Mouse (Mus musculus): ENCODE data around the gene Crip2. TPM values are rescaled to one million over a fixed set of nuclear protein-coding genes. Genes with fewer than 3 reads are reported as not detected.

Gene Crip2
- total RNA-seq, 2 experiments from 2014 or later = 90.3 to 99.5 TPM

- H3K27ac ChIP-seq = no peak overlapping the region
- no peak for DNase-seq (ENCODE audit: low spot score in 2 of 2)
- no peak overlapping the region for H3K4me3 ChIP-seq
- TF ChIP-seq CTCF (conservative IDR thresholded peaks at IDR 0.05) = no peak
These were observed 13.0 kb downstream of the Crip2 start for GRCm38 (mm10) chr12:113152991-113153525.

GRCm38 (mm10) chr12:113153971-113154370 lies 13.9 kb downstream of the Crip2 start:
- TF ChIP-seq CTCF (conservative IDR thresholded peaks at IDR 0.05) = no peak
- no peak overlapping the region for H3K27ac ChIP-seq

GRCm38 (mm10) chr12:113154747-113155075 lies 14.7 kb downstream of the Crip2 start:
- no peak for TF ChIP-seq CTCF (conservative IDR thresholded peaks at IDR 0.05)
- Histone ChIP-seq H3K27ac (no peak overlapping the region), H3K4me3 (peak overlapping the region; percentile 51; the same call in 1 of the 2 replicates)
- no peak for DNase-seq (ENCODE audit: low spot score in 2 of 2)

More at GRCm38 (mm10) chr12:113153971-113154370, 13.9 kb downstream of the Crip2 start:
- no peak overlapping the region for H3K4me3 ChIP-seq
- DNase-seq (ENCODE audit: low spot score in 2 of 2) = no peak

- Histone ChIP-seq H3K4me3 (peak overlapping the region; percentile 51), H3K27ac (peak overlapping the region; percentile 83)
- no peak for DNase-seq (ENCODE audit: low spot score in 2 of 2)
- TF ChIP-seq CTCF (conservative IDR thresholded peaks at IDR 0.05) = no peak
These were observed 15.2 kb downstream of the Crip2 start for GRCm38 (mm10) chr12:113155076-113155771.

GRCm38 (mm10) chr12:113155887-113156539 lies 16.0 kb downstream of the Crip2 start, which contains the start of gene Tedc1:
TSS of gene Tedc1 (plus strand) at chr12:113156421.
- peak; percentile 99 to 100 for DNase-seq (ENCODE audit: low spot score in 2 of 2)

GRCm38 (mm10) chr12:113156540-113156929 lies 16.5 kb downstream of the Crip2 start:
- Histone ChIP-seq H3K4me3 (peak overlapping the region; percentile 61), H3K27ac (no peak overlapping the region)
- no peak for DNase-seq (ENCODE audit: low spot score in 2 of 2)
- TF ChIP-seq CTCF (conservative IDR thresholded peaks at IDR 0.05) = no peak

More at GRCm38 (mm10) chr12:113155887-113156539, 16.0 kb downstream of the Crip2 start, which contains the start of gene Tedc1:
- Histone ChIP-seq H3K4me3 (peak within 1 kb of the TSS; percentile 61), H3K27ac (peak within 1 kb of the TSS; percentile 83)
- peak; percentile 100 for TF ChIP-seq CTCF (conservative IDR thresholded peaks at IDR 0.05)

- Histone ChIP-seq H3K27ac (no peak overlapping the region), H3K4me3 (no peak overlapping the region)
- no peak for DNase-seq (ENCODE audit: low spot score in 2 of 2)
- no peak for TF ChIP-seq CTCF (conservative IDR thresholded peaks at IDR 0.05)
These were observed 17.0 kb downstream of the Crip2 start for GRCm38 (mm10) chr12:113157002-113157401.

- DNase-seq (ENCODE audit: low spot score in 2 of 2) = no peak
- TF ChIP-seq CTCF (conservative IDR thresholded peaks at IDR 0.05) = no peak
- no peak overlapping the region for H3K27ac ChIP-seq
- H3K4me3 ChIP-seq = no peak overlapping the region
These were observed 17.5 kb downstream of the Crip2 start for GRCm38 (mm10) chr12:113157521-113157920.

GRCm38 (mm10) chr12:113157971-113158370 lies 17.9 kb downstream of the Crip2 start:
- Histone ChIP-seq H3K4me3 (no peak overlapping the region), H3K27ac (no peak overlapping the region)
- DNase-seq (ENCODE audit: low spot score in 2 of 2) = no peak
- no peak for TF ChIP-seq CTCF (conservative IDR thresholded peaks at IDR 0.05)

- no peak for TF ChIP-seq CTCF (conservative IDR thresholded peaks at IDR 0.05)
- Histone ChIP-seq H3K4me3 (no peak overlapping the region), H3K27ac (peak overlapping the region; percentile 87)
- peak; percentile 43 to 63 for DNase-seq (ENCODE audit: low spot score in 2 of 2)
These were observed 23.5 kb downstream of the Crip2 start for GRCm38 (mm10) chr12:113163561-113164006.

GRCm38 (mm10) chr12:113168031-113168536 lies 28.0 kb downstream of the Crip2 start:
- no peak overlapping the region for H3K4me3 ChIP-seq
- no peak for TF ChIP-seq CTCF (conservative IDR thresholded peaks at IDR 0.05)
- DNase-seq (ENCODE audit: low spot score in 2 of 2) = no peak
- H3K27ac ChIP-seq = no peak overlapping the region

- Histone ChIP-seq H3K4me3 (no peak overlapping the region), H3K27ac (no peak overlapping the region)
- no peak for DNase-seq (ENCODE audit: low spot score in 2 of 2)
- no peak for TF ChIP-seq CTCF (conservative IDR thresholded peaks at IDR 0.05)
These were observed 37.1 kb downstream of the Crip2 start for GRCm38 (mm10) chr12:113176960-113177725.
